Mouse (Mus musculus): Measurements from ENCODE around the gene Als2cl. TPM values are rescaled to one million over a fixed set of nuclear protein-coding genes. Genes with fewer than 3 reads are reported as not detected.

Als2cl gene
- total and polyA plus RNA-seq, 2 experiments from 2014 or later: 1.2 to 9.0 TPM

DNA sequence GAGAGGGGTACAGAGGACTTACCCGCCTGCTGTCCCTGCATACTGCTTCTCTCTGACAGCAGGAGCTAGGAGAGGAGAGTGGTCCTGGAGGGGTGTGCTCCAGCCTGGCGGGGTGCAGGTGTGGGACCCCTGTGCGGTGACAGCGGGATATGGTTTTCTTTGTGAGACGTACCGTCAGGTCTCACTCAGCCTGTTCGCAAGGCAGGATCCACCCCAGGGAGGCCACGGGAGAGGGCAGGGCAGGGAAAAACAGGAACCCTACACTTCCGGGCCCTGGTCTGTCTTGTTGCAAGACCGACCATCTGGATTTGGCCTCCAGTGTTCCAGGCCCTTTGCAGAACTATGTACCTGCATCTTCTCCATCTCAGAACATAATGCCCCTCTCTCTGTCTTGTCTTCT, 13.8 kb downstream of the Als2cl start:
- TF ChIP-seq CTCF (IDR thresholded peaks at IDR 0.05): no peak
- H3K36me3 ChIP-seq (ENCODE audit: insufficient read depth, low read length): no peaks in the 10 kb centered on the region; the same call in 1 of the 2 replicates
- no peaks in the 10 kb centered on the region for H3K4me1 ChIP-seq (ENCODE audit: insufficient read depth, low read length)
- no peak overlapping the region for H3K9ac ChIP-seq (replicated peaks; ENCODE audit: low read length, poor library complexity, severe bottlenecking)
- 61% methylated on average over 10 of the region's 10 CpGs for WGBS
- H3K27me3 ChIP-seq (ENCODE audit: insufficient read depth, low read length): no peaks in the 10 kb centered on the region
- no peak for ATAC-seq (ENCODE audit: low FRiP score)
- no peak overlapping the region for H3K4me3 ChIP-seq (ENCODE audit: low read depth, low read length)
- H3K9me3 ChIP-seq (ENCODE audit: low read length): no peaks in the 10 kb centered on the region
- H3K27ac ChIP-seq (ENCODE audit: low read depth, low read length): no peak overlapping the region
- DNase-seq (ENCODE audit: low spot score): no peak
- H3K4me2 ChIP-seq (ENCODE audit: low read depth, low read length, poor library complexity, severe bottlenecking): no peak overlapping the region

DNA sequence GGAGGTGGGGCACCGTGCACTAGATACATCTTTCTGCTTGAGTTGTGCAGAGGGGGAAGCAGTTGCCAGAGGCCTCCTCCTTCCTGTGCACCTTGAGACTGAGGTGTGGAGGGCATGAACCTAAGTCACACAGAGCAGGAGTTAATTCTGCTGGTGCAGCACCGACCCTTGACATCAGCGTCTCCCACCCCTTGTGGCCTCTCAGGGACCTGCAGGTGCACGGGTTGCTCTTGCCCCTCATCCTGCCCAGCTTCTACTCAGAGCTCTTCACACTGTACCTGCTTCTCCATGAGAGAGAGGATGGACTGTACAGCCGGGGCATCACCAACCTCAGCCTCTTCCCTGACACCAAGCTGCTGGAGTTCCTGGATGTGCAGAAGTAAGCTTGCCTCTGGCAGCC, 15.8 kb downstream of the Als2cl start:
- 56% methylated on average over 5 of the region's 5 CpGs for whole genome bisulfite sequencing
- no peak overlapping the region for H3K9ac ChIP-seq (replicated peaks; ENCODE audit: low read length, poor library complexity, severe bottlenecking)
- no peaks in the 10 kb centered on the region for H3K27me3 ChIP-seq (ENCODE audit: insufficient read depth, low read length)
- H3K4me3 ChIP-seq (ENCODE audit: low read depth, low read length): no peak overlapping the region
- DNase-seq (ENCODE audit: low spot score) (no peak), ATAC-seq (ENCODE audit: low FRiP score) (no peak)
- no peak overlapping the region for H3K4me2 ChIP-seq (ENCODE audit: low read depth, low read length, poor library complexity, severe bottlenecking)
- TF ChIP-seq CTCF (IDR thresholded peaks at IDR 0.05): no peak
- H3K9me3 ChIP-seq (ENCODE audit: low read length): no peaks in the 10 kb centered on the region
- H3K36me3 ChIP-seq (ENCODE audit: insufficient read depth, low read length): no peaks in the 10 kb centered on the region
- no peak overlapping the region for H3K27ac ChIP-seq (ENCODE audit: low read depth, low read length)
- H3K4me1 ChIP-seq (ENCODE audit: insufficient read depth, low read length): no peaks in the 10 kb centered on the region

DNA sequence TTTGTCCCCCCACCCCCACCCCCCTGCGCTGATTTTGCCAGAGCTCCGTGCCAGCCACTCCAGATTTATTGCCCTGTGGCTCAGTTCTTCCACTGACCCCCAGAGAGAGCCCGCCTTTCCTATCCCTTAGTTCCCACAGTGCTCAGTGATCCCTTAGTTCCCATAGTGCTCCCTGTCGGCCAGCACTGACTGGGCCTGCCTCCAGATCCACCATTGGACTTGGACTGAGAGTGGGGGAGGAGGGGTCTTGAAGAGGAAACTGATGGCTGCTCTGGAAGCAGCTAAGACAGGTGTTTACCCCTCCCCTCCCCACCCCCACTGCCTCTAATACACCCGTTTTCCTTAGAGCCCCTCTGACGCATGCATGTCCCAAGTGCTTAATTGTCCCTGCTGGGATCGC, 16.3 kb downstream of the Als2cl start:
- H3K4me3 ChIP-seq (ENCODE audit: low read depth, low read length): no peak overlapping the region

DNA sequence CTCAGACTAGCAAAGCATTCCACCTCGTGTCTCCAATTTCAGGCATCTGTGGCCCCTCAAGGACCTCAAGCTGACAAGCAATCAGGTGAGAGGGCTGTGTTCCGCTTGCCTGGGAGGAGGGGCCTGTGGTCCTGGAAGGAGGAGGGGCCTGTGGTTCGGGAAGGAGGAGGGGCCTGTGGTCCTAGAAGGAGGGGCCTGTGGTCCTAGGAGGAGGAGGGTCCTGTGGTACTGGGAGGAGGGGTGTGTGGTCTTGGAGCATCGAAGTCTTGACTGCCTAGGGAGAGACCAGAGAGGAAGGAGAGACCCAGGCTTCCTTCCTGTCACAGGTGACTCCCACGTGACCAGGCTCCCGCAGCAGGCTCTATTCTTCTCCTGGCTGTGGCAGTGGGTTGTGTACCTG, 16.9 kb downstream of the Als2cl start:
- DNase-seq (ENCODE audit: low spot score) (no peak), ATAC-seq (ENCODE audit: low FRiP score) (peak; percentile 35; the same call in 1 of the 2 replicates)
- H3K4me2 ChIP-seq (ENCODE audit: low read depth, low read length, poor library complexity, severe bottlenecking): no peak overlapping the region
- no peak overlapping the region for H3K9ac ChIP-seq (replicated peaks; ENCODE audit: low read length, poor library complexity, severe bottlenecking)
- no peaks in the 10 kb centered on the region for H3K27me3 ChIP-seq (ENCODE audit: insufficient read depth, low read length)
- no peak overlapping the region for H3K4me3 ChIP-seq (ENCODE audit: low read depth, low read length)
- H3K27ac ChIP-seq (ENCODE audit: low read depth, low read length): no peak overlapping the region
- H3K36me3 ChIP-seq (ENCODE audit: insufficient read depth, low read length): no peaks in the 10 kb centered on the region
- H3K9me3 ChIP-seq (ENCODE audit: low read length): no peaks in the 10 kb centered on the region
- H3K4me1 ChIP-seq (ENCODE audit: insufficient read depth, low read length): no peaks in the 10 kb centered on the region
- WGBS: 9% methylated on average over 5 of the region's 6 CpGs
- no peak for TF ChIP-seq CTCF (IDR thresholded peaks at IDR 0.05)

More for the DNA sequence above, 16.3 kb downstream of the Als2cl start:
- Histone ChIP-seq H3K27me3 (ENCODE audit: insufficient read depth, low read length) (no peaks in the 10 kb centered on the region), H3K9ac (replicated peaks; ENCODE audit: low read length, poor library complexity, severe bottlenecking) (no peak overlapping the region), H3K27ac (ENCODE audit: low read depth, low read length) (no peak overlapping the region), H3K4me2 (ENCODE audit: low read depth, low read length, poor library complexity, severe bottlenecking) (no peak overlapping the region), H3K36me3 (ENCODE audit: insufficient read depth, low read length) (no peaks in the 10 kb centered on the region), H3K4me1 (ENCODE audit: insufficient read depth, low read length) (no peaks in the 10 kb centered on the region), H3K9me3 (ENCODE audit: low read length) (no peaks in the 10 kb centered on the region)
- no peak for TF ChIP-seq CTCF (IDR thresholded peaks at IDR 0.05)
- ATAC-seq (ENCODE audit: low FRiP score) (no peak), DNase-seq (ENCODE audit: low spot score) (no peak)
- 18% methylated on average over 7 of the region's 7 CpGs for WGBS

DNA sequence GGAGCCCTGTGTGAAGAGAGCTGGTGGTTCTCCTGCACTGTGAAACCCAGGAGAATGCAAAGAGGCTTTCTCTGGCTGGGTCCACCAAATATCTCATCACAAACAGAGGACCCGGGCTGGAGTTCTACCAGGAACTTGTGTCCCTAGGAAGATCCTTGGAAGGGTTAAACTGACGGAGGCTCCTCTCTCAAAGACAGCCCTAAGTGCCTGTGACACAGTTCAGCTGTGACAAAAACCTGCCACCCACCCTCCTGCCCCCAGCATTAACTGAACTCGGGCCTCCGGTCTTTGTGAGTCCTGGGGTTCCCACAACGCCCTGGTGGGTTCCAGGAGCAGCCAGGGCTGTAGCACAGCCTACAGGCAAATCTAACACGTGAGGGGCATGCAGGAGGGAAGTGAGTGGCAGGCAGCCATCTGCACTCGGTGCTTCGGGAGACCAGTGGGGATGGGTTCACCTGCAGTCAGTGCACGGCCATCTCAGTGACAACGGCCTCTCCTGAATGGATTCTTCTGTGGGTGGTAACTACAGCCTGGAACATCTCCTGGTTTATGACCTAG, 19.9 kb downstream of the Als2cl start:
- Histone ChIP-seq H3K4me2 (ENCODE audit: low read depth, low read length, poor library complexity, severe bottlenecking) (no peak overlapping the region), H3K27me3 (ENCODE audit: insufficient read depth, low read length) (no peaks in the 10 kb centered on the region), H3K4me1 (ENCODE audit: insufficient read depth, low read length) (no peaks in the 10 kb centered on the region), H3K9ac (replicated peaks; ENCODE audit: low read length, poor library complexity, severe bottlenecking) (no peak overlapping the region), H3K4me3 (ENCODE audit: low read depth, low read length) (no peak overlapping the region), H3K27ac (ENCODE audit: low read depth, low read length) (no peak overlapping the region), H3K36me3 (ENCODE audit: insufficient read depth, low read length) (no peaks in the 10 kb centered on the region), H3K9me3 (ENCODE audit: low read length) (no peaks in the 10 kb centered on the region)
- WGBS: 59% methylated on average over 10 of the region's 10 CpGs
- ATAC-seq (ENCODE audit: low FRiP score) (no peak), DNase-seq (ENCODE audit: low spot score) (no peak)
- no peak for TF ChIP-seq CTCF (IDR thresholded peaks at IDR 0.05)

DNA sequence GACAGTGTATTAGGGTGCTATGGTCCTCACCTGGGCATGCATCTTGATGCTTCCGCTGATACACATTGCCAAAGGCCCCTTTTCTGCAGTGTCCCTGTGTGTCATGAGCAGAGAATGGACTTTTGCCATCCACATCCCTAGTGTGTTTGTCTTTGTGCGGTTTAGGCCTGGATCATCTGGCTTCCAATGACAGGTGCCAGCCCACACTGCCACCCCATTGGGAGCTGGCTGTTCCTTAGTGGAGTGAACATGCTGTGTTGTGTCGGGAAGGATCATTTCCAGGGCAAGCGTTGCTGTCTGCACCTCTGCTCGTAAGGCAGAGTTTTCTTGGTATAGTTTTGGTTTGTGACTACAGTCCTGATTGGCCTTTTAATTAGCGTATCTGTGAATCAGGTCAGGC, 21.5 kb downstream of the Als2cl start:
- TF ChIP-seq CTCF (IDR thresholded peaks at IDR 0.05): no peak
- Histone ChIP-seq H3K9ac (replicated peaks; ENCODE audit: low read length, poor library complexity, severe bottlenecking) (no peak overlapping the region), H3K36me3 (ENCODE audit: insufficient read depth, low read length) (no peaks in the 10 kb centered on the region), H3K27me3 (ENCODE audit: insufficient read depth, low read length) (no peaks in the 10 kb centered on the region), H3K4me2 (ENCODE audit: low read depth, low read length, poor library complexity, severe bottlenecking) (no peak overlapping the region), H3K27ac (ENCODE audit: low read depth, low read length) (no peak overlapping the region), H3K4me3 (ENCODE audit: low read depth, low read length) (no peak overlapping the region), H3K4me1 (ENCODE audit: insufficient read depth, low read length) (no peaks in the 10 kb centered on the region), H3K9me3 (ENCODE audit: low read length) (no peaks in the 10 kb centered on the region)
- peak; percentile 21 for DNase-seq (ENCODE audit: low spot score)
- WGBS: 90% methylated on average over 6 of the region's 6 CpGs
- ATAC-seq (ENCODE audit: low FRiP score): no peak
